Mouse (Mus musculus) G1E (cell line): ENCODE measurements around the gene Tomm22. TPM values are rescaled to one million over a fixed set of nuclear protein-coding genes. Genes with fewer than 3 reads are reported as not detected.

Source experiments
- ATAC-seq: 2 replicates; pipeline ENCODE4 v1.8.0; 2016; ENCODE audit warnings: mild to moderate bottlenecking; ENCODE audit not compliant: insufficient number of reproducible peaks, poor library complexity, low FRiP score, severe bottlenecking; ENCODE audit errors: extremely low read depth
- DNase-seq: peaks from one replicate; pipeline ENCODE4 v3.0.0; 2012; ENCODE audit warnings: low spot score
- H3K27me3 ChIP-seq: 2 replicates; pipeline ENCODE4 v1.6.1; 2012; ENCODE audit warnings: mild to moderate bottlenecking, low read length, inconsistent platforms; ENCODE audit not compliant: insufficient read depth
- H3K36me3 ChIP-seq: replicated peaks from 2 replicates; pipeline ENCODE3; 2012; ENCODE audit warnings: mild to moderate bottlenecking, inconsistent platforms
- H3K4me1 ChIP-seq: 2 replicates; pipeline ENCODE4 v1.6.1; 2012; ENCODE audit warnings: low read depth, low read length, inconsistent platforms, mixed read lengths; ENCODE audit not compliant: insufficient read depth
- H3K4me3 ChIP-seq: 2 replicates; pipeline ENCODE4 v1.5.1; 2012; ENCODE audit warnings: low read depth, mild to moderate bottlenecking, inconsistent platforms, low read length, moderate library complexity, mixed read lengths
- H3K9me3 ChIP-seq: replicated peaks from 2 replicates; pipeline ENCODE4 v1.6.1; 2012; ENCODE audit warnings: inconsistent platforms
- CTCF ChIP-seq: IDR thresholded peaks from 2 replicates; pipeline ENCODE4 v1.5.1; 2012; ENCODE audit warnings: low read depth, low read length, inconsistent platforms, mixed read lengths
- GATA1 ChIP-seq: IDR thresholded peaks from 2 replicates; pipeline ENCODE4 v1.6.1; 2012; ENCODE audit warnings: borderline replicate concordance, low read length, inconsistent platforms, mixed read lengths
- GATA2 ChIP-seq: IDR thresholded peaks from 2 replicates; pipeline ENCODE4 v1.6.1; 2012; ENCODE audit warnings: low read depth, low read length, inconsistent platforms, borderline replicate concordance
- POLR2AphosphoS5 ChIP-seq: IDR thresholded peaks from 2 replicates; pipeline ENCODE4 v1.6.1; 2012; ENCODE audit warnings: low read depth, low read length, inconsistent platforms; ENCODE audit not compliant: insufficient replicate concordance
- TAL1 ChIP-seq: conservative IDR thresholded peaks from 2 replicates; pipeline ENCODE4 v1.6.1; 2012; ENCODE audit warnings: low read depth, low read length, inconsistent platforms, mixed read lengths
- polyA plus RNA-seq: library from polyadenylated mRNA; stranded (reverse); fragments of >175 nt; gene quantifications from 2 replicates; pipeline ENCODE4 v1.2.3, GENCODE M21; 2012
- total RNA-seq, 2 experiments: library from RNA; stranded (forward) in 1 of 2; stranded (reverse) in 1 of 2; fragments of 200-1000 nt in 1 of 2; fragments of >200 nt in 1 of 2; fragmentation: Nextera tagmentation in 1 of 2; gene quantifications; 2 replicates each; pipeline ENCODE4 v1.2.3; 2014 to 2017

Tomm22 gene
- total RNA-seq (2014; fragmentation: Nextera tagmentation) (116 and 133 TPM in 2 replicates), total RNA-seq (2017) (144 and 169 TPM in 2 replicates), polyA plus RNA-seq (103 and 140 TPM in 2 replicates)

DNA sequence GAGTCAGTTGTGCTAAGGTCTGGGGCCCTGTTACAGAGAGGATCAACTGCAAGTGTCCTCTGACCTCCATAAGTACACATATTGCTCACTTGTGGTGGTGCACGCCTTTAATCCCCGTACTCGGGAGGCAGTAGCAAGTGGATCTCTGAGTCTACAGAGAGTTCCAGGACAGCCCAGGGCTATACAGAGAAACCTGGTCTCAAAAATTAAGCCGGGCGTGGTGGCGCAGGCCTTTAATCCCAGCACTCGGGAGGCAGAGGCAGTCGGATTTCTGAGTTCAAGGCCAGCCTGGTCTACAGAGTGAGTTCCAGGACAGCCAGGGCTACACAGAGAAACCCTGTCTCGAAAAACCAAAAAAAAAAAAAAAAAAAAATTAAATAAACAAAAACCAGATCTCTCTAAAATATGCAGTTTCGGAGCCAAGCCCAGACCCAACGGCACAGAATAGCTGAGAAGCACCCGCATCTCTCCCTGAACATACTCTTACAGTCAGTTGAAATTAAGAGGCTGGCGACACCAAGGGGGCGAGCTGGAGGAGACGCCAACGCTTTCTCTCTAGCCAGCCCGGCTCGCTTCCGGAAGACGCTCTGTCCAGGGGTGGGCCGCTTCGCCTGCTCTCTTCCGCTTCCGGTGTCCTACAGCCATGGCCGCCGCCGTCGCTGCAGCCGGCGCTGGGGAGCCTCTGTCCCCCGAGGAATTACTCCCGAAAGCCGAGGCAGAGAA, at the start of gene Tomm22:
TSS of gene Tomm22 (plus strand) at position 613 of the 723 bp plus-strand sequence.
- H3K4me1 ChIP-seq = peaks cover 32% of the 10 kb centered on the region

DNA sequence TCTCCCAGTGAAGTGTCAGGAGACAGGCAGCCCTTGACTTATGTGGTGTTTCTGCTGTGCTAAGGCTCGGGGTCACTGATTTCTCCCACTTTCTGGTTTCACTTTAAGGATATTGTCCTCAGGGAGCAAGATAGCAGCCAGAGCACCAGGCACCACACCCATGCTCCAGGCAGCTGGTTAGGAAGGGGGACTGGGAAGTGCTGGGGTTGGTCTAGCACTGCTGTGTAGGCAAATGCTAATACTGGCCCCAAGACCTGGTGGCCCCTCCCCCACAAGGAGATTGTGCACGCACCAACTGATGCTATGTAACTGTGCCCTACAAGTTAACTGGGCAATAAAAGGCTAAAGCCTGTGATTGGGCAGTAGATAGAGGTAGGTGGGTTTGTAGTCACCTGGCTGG, 40.2 kb upstream of the Tomm22 start:
- no peak for TF ChIP-seq TAL1
- no peak for TF ChIP-seq CTCF
- no peak for TF ChIP-seq GATA1
- TF ChIP-seq POLR2AphosphoS5 = no peak
- ATAC-seq (no peak), DNase-seq (no peak)
- Histone ChIP-seq H3K27me3 (peaks cover 9% of the 10 kb centered on the region; the same call in 1 of the 2 replicates), H3K9me3 (no peaks in the 10 kb centered on the region), H3K4me1 (peaks cover 4% of the 10 kb centered on the region; the same call in 1 of the 2 replicates), H3K4me3 (no peak overlapping the region), H3K36me3 (no peaks in the 10 kb centered on the region)

More for the DNA sequence above, at the start of gene Tomm22:
- peak within 1 kb of the TSS; percentile 90 for H3K4me3 ChIP-seq
- ATAC-seq = peak; percentile 78
- DNase-seq = peak; percentile 87
- TF ChIP-seq GATA2 (no peak), CTCF (no peak)
- no peaks in the 10 kb centered on the region for H3K9me3 ChIP-seq
- no peaks in the 10 kb centered on the region for H3K27me3 ChIP-seq
- peaks cover 71% of the 10 kb centered on the region for H3K36me3 ChIP-seq

- Histone ChIP-seq H3K27me3 (peaks cover 11% of the 10 kb centered on the region; the same call in 1 of the 2 replicates), H3K4me3 (no peak overlapping the region), H3K4me1 (no peaks in the 10 kb centered on the region), H3K36me3 (no peaks in the 10 kb centered on the region), H3K9me3 (no peaks in the 10 kb centered on the region)
- TF ChIP-seq CTCF = no peak
- TF ChIP-seq TAL1 = no peak
- no peak for TF ChIP-seq GATA2
- TF ChIP-seq POLR2AphosphoS5 = no peak
- no peak for TF ChIP-seq GATA1
- ATAC-seq (no peak), DNase-seq (no peak)
These were observed 29.4 kb upstream of the Tomm22 start for GRCm38 (mm10) chr15:79641135-79641817.

- Histone ChIP-seq H3K27me3 (peaks cover 13% of the 10 kb centered on the region; the same call in 1 of the 2 replicates), H3K4me1 (no peaks in the 10 kb centered on the region), H3K36me3 (no peaks in the 10 kb centered on the region), H3K4me3 (no peak overlapping the region), H3K9me3 (no peaks in the 10 kb centered on the region)
- TF ChIP-seq CTCF = no peak
- no peak for TF ChIP-seq GATA2
- TF ChIP-seq TAL1 = no peak
- no peak for TF ChIP-seq GATA1
- no peak for TF ChIP-seq POLR2AphosphoS5
- DNase-seq = no peak
- no peak for ATAC-seq
These were observed 25.2 kb upstream of the Tomm22 start for GRCm38 (mm10) chr15:79645483-79645882.

- ATAC-seq = no peak
- Histone ChIP-seq H3K36me3 (no peaks in the 10 kb centered on the region), H3K27me3 (peaks cover 9% of the 10 kb centered on the region; the same call in 1 of the 2 replicates), H3K4me1 (no peaks in the 10 kb centered on the region), H3K4me3 (no peak overlapping the region), H3K9me3 (no peaks in the 10 kb centered on the region)
- no peak for DNase-seq
- TF ChIP-seq GATA1 (no peak), TAL1 (no peak), GATA2 (no peak), CTCF (no peak)
These were observed 22.5 kb upstream of the Tomm22 start for GRCm38 (mm10) chr15:79648130-79648529.

DNA sequence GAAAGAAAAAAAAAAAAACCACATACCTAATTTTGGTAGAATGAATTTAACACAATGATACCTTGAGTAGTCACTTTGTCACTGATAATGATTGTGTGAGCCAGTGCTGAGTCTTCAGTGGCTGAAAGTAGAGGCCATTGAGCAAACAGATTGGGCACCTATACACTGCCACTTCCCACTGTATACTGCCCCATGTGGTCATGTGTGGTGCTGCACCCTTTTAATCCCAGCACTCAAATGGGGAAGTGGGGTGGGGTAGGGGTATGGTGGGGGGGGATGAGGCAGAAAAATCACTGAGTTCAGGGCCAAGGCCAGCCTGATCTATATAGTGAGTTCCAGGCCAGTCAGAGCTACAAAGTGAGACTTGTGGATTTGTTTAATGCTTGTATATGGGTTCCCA, 20.1 kb upstream of the Tomm22 start:
- Histone ChIP-seq H3K36me3 (no peaks in the 10 kb centered on the region), H3K4me1 (no peaks in the 10 kb centered on the region), H3K4me3 (no peak overlapping the region), H3K27me3 (peaks cover 5% of the 10 kb centered on the region; the same call in 1 of the 2 replicates), H3K9me3 (no peaks in the 10 kb centered on the region)
- peak; percentile 41 for DNase-seq
- ATAC-seq = no peak
- TF ChIP-seq CTCF = peak; percentile 63
- TF ChIP-seq POLR2AphosphoS5 = no peak
